Mouse (Mus musculus) limb, embryonic 14.5 days (tissue): ENCODE data around the gene Hapln3. TPM values are rescaled to one million over a fixed set of nuclear protein-coding genes. Genes with fewer than 3 reads are reported as not detected.

Experiments used
- ATAC-seq: fragments of 200-750 bp; cut with Nextera tagmentation; 2 replicates; pipeline ENCODE4 v1.8.0; 2017; ENCODE audit warnings: low read depth, moderate number of reproducible peaks, moderate TSS enrichment; ENCODE audit not compliant: low FRiP score
- DNase-seq: peaks from one replicate; pipeline ENCODE4 v3.0.0-alpha.2; 2015; ENCODE audit warnings: low spot score
- H3K27ac ChIP-seq: fragments of 300-500 bp; sonication (generic); replicated peaks from 2 replicates; pipeline ENCODE4 v1.5.1; 2014; ENCODE audit warnings: low read depth, mild to moderate bottlenecking, low read length, moderate library complexity, mixed read lengths
- H3K27me3 ChIP-seq: fragments of 300-500 bp; sonication (generic); 2 replicates; pipeline ENCODE4 v1.6.1; 2014; ENCODE audit warnings: low read length, mixed read lengths; ENCODE audit not compliant: control insufficient read depth, insufficient read depth
- H3K36me3 ChIP-seq: fragments of 300-500 bp; sonication (generic); 2 replicates; pipeline ENCODE4 v1.6.1; 2014; ENCODE audit warnings: mild to moderate bottlenecking, low read length, moderate library complexity, mixed read lengths; ENCODE audit not compliant: control insufficient read depth, insufficient read depth
- H3K4me1 ChIP-seq: fragments of 300-500 bp; sonication (generic); 2 replicates; pipeline ENCODE4 v1.6.1; 2014; ENCODE audit warnings: antibody characterized with exemption, low read length, mixed read lengths; ENCODE audit not compliant: control insufficient read depth, insufficient read depth
- H3K4me2 ChIP-seq: fragments of 300-500 bp; sonication (generic); replicated peaks from 2 replicates; pipeline ENCODE4 v1.6.1; 2014; ENCODE audit warnings: low read depth, mild to moderate bottlenecking, low read length, moderate library complexity; ENCODE audit not compliant: severe bottlenecking
- H3K4me3 ChIP-seq: fragments of 300-500 bp; sonication (generic); replicated peaks from 2 replicates; pipeline ENCODE4 v1.5.1; 2014; ENCODE audit warnings: low read length
- H3K9ac ChIP-seq: fragments of 300-500 bp; sonication (generic); 2 replicates; pipeline ENCODE4 v1.6.1; 2014; ENCODE audit warnings: mild to moderate bottlenecking, low read depth, low read length, moderate library complexity; ENCODE audit not compliant: severe bottlenecking
- H3K9me3 ChIP-seq: fragments of 300-500 bp; sonication (generic); 2 replicates; pipeline ENCODE4 v1.6.1; 2016; ENCODE audit warnings: low read length; ENCODE audit not compliant: control insufficient read depth
- POLR2A ChIP-seq: fragments of 200-500 bp; IDR thresholded peaks from 2 replicates; pipeline ENCODE4 v1.8.0; 2012; ENCODE audit warnings: inconsistent platforms, mild to moderate bottlenecking, moderate library complexity, borderline replicate concordance; ENCODE audit not compliant: insufficient read depth, insufficient read length; ENCODE audit errors: extremely low read depth
- WGBS: fragments of 180-500 bp; shearing (Covaris S2); extraction: QIAGEN DNeasy Blood & Tissue Kit; methylation state at CpG from one replicate; pipeline ENCODE4 v1.1.7; 2014; 5-methylcytosine and 5-hydroxymethylcytosine counted together
- polyA plus RNA-seq, 2 experiments: library from polyadenylated mRNA; depleted of rRNA in 1 of 2; stranded (reverse) in 1 of 2; unstranded in 1 of 2; fragments of >200 nt; fragmentation: Nextera tagmentation in 1 of 2; extraction: Ambion mirVana in 1 of 2; gene quantifications; 2 replicates each; pipeline versions ENCODE4 v1.2.1 to v1.2.3; 2012 to 2014

Gene Hapln3
- polyA plus RNA-seq, 2 experiments: 1.5 to 2.3 TPM

DNA sequence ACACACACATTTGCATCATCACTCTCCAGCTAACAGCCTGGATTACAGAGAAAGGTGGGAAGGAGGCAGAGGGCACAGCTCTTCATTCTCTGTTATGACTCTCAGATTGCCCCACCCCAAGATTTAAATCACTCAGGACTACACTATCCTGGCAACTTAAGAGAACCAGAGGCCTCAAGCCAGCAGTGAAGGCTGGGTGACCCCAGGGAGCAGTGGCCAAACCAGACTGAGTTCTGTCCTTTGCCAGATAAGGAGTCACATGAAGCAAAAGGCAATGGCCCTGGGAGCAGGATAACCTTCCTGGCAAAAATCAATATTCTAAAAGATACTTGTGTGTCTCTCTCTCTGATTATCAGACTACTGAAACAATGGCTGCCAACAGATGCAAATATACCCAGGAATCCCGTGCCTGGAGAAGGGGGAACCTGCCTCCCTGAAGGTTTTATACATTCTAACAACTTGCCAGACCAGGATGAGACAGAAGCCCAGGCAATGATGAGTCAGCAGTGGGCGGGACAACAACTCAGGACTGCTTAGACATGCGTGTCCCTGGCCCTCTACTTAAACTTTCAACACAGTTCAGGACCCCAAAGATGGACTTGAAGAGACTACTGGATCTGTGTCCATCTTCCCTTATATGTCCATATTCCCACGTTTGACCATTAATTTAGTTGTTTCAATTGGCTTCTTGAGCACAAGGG is 9.2 kb upstream of the Hapln3 start:
- ATAC-seq (no peak), DNase-seq (no peak)
- Histone ChIP-seq H3K36me3 (peaks cover 61% of the 10 kb centered on the region), H3K4me3 (no peak overlapping the region), H3K4me2 (no peak overlapping the region), H3K4me1 (no peaks in the 10 kb centered on the region), H3K9ac (no peak overlapping the region), H3K9me3 (no peaks in the 10 kb centered on the region), H3K27ac (no peak overlapping the region), H3K27me3 (no peaks in the 10 kb centered on the region)
- WGBS: 66% methylated on average over 4 of the region's 4 CpGs
- TF ChIP-seq POLR2A: no peak

DNA sequence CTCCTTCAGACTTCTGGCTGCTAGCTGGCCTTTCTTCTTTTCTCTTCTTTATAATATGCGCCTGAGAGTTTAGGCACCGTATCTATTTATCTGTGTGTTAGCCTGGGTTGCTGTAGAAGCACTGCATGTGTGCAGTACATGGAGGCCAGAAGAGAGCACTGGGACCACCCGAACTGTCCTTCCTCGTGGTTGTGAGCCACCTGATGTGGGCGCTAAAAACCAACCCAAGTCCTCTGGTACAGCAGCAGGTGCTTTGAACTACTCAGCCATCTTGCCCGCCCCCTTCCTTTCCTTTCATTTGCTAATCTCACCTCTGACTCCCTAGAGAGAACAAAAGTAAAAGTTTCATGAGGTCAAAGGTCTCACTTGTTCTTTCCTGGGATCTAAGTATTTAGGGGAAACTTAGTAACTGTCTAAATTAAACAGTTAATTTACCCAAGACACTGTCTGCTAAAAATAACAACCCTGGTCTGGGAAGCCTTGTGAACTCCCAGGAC is 8.6 kb upstream of the Hapln3 start:
- no peak overlapping the region for H3K9ac ChIP-seq
- TF ChIP-seq POLR2A: no peak
- no peaks in the 10 kb centered on the region for H3K27me3 ChIP-seq
- H3K4me3 ChIP-seq: no peak overlapping the region
- no peak for DNase-seq
- no peak overlapping the region for H3K4me2 ChIP-seq
- peaks cover 60% of the 10 kb centered on the region for H3K36me3 ChIP-seq
- H3K4me1 ChIP-seq: no peaks in the 10 kb centered on the region
- no peaks in the 10 kb centered on the region for H3K9me3 ChIP-seq
- no peak overlapping the region for H3K27ac ChIP-seq
- ATAC-seq: no peak
- 66% methylated on average over 6 of the region's 6 CpGs for WGBS

- Histone ChIP-seq H3K36me3 (peaks cover 38% of the 10 kb centered on the region), H3K27ac (no peak overlapping the region), H3K9ac (no peak overlapping the region), H3K4me1 (no peaks in the 10 kb centered on the region; the same call in 1 of the 2 replicates), H3K4me3 (no peak overlapping the region), H3K9me3 (no peaks in the 10 kb centered on the region), H3K27me3 (no peaks in the 10 kb centered on the region), H3K4me2 (no peak overlapping the region)
- ATAC-seq: no peak
- no peak for TF ChIP-seq POLR2A
- 32% methylated on average over 6 of the region's 6 CpGs for WGBS
- DNase-seq: no peak
Measured at GRCm38 (mm10) chr7:79133391-79133790, 2.6 kb upstream of the Hapln3 start.

DNA sequence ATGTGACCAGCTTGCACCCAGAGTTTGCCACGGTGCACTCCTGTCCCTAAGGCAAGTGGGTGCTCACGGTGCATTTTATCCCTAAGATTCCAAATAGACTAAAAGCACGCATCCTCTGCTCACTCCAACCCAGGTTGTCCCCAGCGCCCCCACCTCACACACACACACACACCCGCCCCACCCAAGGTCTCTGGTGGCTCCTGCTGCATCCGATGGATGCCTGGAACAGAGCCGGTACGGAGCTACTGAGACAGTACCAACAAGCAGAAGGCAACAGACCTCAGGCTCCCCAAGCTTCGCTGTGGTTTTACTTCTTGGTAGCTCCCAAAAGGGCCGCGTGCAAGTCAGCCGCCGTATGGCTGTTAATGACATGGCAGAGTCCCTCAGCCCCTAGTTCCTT is 433 bp downstream of the Hapln3 start:
- Histone ChIP-seq H3K27ac (no peak overlapping the region), H3K4me1 (no peaks in the 10 kb centered on the region; the same call in 1 of the 2 replicates), H3K9ac (0 out of 2 replicates have a peak overlapping the region, but pooled peaks have one; percentile 28), H3K9me3 (no peaks in the 10 kb centered on the region), H3K4me2 (peak overlapping the region; percentile 41), H3K4me3 (peak overlapping the region; percentile 21), H3K36me3 (peaks cover 18% of the 10 kb centered on the region), H3K27me3 (no peaks in the 10 kb centered on the region)
- DNase-seq (no peak), ATAC-seq (no peak)
- no peak for TF ChIP-seq POLR2A
- WGBS: 11% methylated on average over 13 of the region's 13 CpGs

DNA sequence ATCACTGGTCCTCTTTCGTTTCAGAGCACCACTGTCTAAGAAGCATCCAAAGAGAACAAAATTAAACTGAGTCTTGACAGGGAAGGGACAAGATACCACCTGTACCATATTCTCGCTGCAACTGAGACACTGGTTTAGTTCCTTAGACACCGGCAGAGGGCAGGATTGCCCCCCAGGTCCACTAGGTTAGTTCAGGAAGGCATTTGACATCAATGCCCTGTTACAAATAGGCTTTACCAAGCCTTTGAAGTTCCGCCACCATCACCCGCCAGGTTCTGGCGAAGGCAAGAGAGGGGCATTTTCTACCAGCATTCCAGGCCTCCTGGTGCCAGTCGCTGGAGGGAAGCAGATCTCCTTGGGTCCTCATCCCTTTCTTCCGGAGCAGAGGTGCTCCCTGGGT is 935 bp downstream of the Hapln3 start:
- ATAC-seq (no peak), DNase-seq (no peak)
- TF ChIP-seq POLR2A: no peak
- 0 out of 2 replicates have a peak overlapping the region, but pooled peaks have one; percentile 21 for H3K4me3 ChIP-seq
- H3K4me1 ChIP-seq: no peaks in the 10 kb centered on the region; the same call in 1 of the 2 replicates
- H3K36me3 ChIP-seq: peaks cover 14% of the 10 kb centered on the region
- WGBS: 19% methylated on average over 8 of the region's 8 CpGs
- no peaks in the 10 kb centered on the region for H3K27me3 ChIP-seq
- H3K27ac ChIP-seq: no peak overlapping the region
- 0 out of 2 replicates have a peak overlapping the region, but pooled peaks have one; percentile 41 for H3K4me2 ChIP-seq
- H3K9ac ChIP-seq: no peak overlapping the region
- no peaks in the 10 kb centered on the region for H3K9me3 ChIP-seq
